Mouse (Mus musculus): ENCODE measurements around the gene Tuba1c.

- TF ChIP-seq CTCF (IDR thresholded peaks at IDR 0.05; ENCODE audit: low read depth, low read length) (no peak), POLR2A (IDR thresholded peaks at IDR 0.05; ENCODE audit: borderline replicate concordance, low read depth, low read length) (no peak)
Measured at GRCm38 (mm10) chr15:99084618-99085017, 54.9 kb downstream of the Tuba1c start.
